ENCODE assay signal across 8 mouse cellular contexts in the genomic region with DNA sequence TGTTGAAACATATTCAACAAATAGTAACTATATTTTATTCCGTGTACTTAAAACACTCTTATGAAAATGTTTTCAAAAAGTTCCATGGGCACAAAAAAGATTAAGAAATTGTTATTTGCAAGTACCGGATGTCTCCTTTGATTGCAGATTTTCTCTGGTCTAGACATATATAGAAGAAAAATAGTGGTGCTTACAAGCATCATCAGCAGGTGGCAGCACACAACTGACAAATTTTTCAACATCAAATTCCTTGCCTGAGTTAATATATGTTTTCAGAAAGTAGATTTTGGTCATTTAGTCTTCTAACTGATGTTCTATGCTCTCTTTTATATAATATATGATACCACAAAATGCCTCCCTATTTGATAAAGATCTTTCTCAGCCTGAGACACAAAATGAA. TPM values are rescaled to one million over a fixed set of nuclear protein-coding genes. Genes with fewer than 3 reads are reported as not detected.
DNase-seq lines count a peak whose midpoint lies in the region; ATAC-seq and TF ChIP-seq lines count a peak whose summit lies in the region.

No protein-coding gene starts in this region.

- 28% methylated on average over 2 of the region's 2 CpGs for WGBS in heart, embryonic 10.5 days

- no peak overlapping the region for H3K4me3 ChIP-seq in heart, embryonic 10.5 days
- H3K4me3 ChIP-seq in layer of hippocampus, adult 2 months, result no peak overlapping the region

- no peaks in the 10 kb centered on the region for H3K4me1 ChIP-seq in heart, embryonic 10.5 days

- no peak overlapping the region for H3K27ac ChIP-seq in heart, embryonic 10.5 days
- no peak overlapping the region for H3K27ac ChIP-seq in layer of hippocampus, adult 2 months

- peak; percentile 38; the same call in 1 of the 2 replicates for ATAC-seq in megakaryocyte, adult 5-6 weeks (ENCODE audit: poor library complexity, severe bottlenecking)
- no peak for ATAC-seq in erythroblast, adult 5-6 weeks (replicated peaks; ENCODE audit: low FRiP score, poor library complexity, severe bottlenecking)

- intact Hi-C loops in heart, postnatal 14 days (cut with DNase I), result loop anchor here (2.0 kb wide), 1 partner anchor 235 kb away; no protein-coding TSS in a partner anchor

- peak; percentile 85 for TF ChIP-seq CTCF in layer of hippocampus, adult 2 months (conservative IDR thresholded peaks at IDR 0.05)

- peak; percentile 36 to 47 for DNase-seq in heart, postnatal 14 days
- DNase-seq in heart, embryonic 10.5 days (ENCODE audit: low spot score), result no peak
- peak; percentile 5 for DNase-seq in A20 (ENCODE audit: low read depth, low spot score)
- peak; percentile 59 for DNase-seq in T-cell, adult 2 months (ENCODE audit: low spot score)
- DNase-seq in embryo, embryonic 11 days, result peak; percentile 47
- peak; percentile 43 to 62 for DNase-seq in layer of hippocampus, adult 2 months (ENCODE audit: low spot score in 2 of 2)

- no peaks in the 10 kb centered on the region for H3K27me3 ChIP-seq in heart, embryonic 10.5 days (ENCODE audit: insufficient read depth, poor library complexity, severe bottlenecking)

- no peaks in the 10 kb centered on the region for H3K9me3 ChIP-seq in heart, embryonic 10.5 days

- no peaks in the 10 kb centered on the region for H3K36me3 ChIP-seq in heart, embryonic 10.5 days

RNA-seq across cellular contexts. Expression of a gene that starts 41.0 kb away (rescaled TPM):
- 10 to 100 TPM; 10.2 to 11.1 TPM for total RNA-seq in heart, postnatal 14 days (2021)
- polyA plus RNA-seq in heart, embryonic 10.5 days (2016; fragmentation: Nextera tagmentation; extraction: Ambion mirVana), result 11.7 and 14.2 TPM in 2 replicates
- total RNA-seq in layer of hippocampus, adult 2 months (2021), result 10 to 100 TPM; 15.2 to 15.9 TPM
- total RNA-seq in megakaryocyte, adult 5-6 weeks (2015), result 11.9 and 12.3 TPM in 2 replicates
- 12.4 and 15.9 TPM in 2 replicates for total RNA-seq in megakaryocyte, adult 5-6 weeks (2017)
- 1.5 and 3.8 TPM in 2 replicates for total RNA-seq in erythroblast, adult 5-6 weeks (2015; ENCODE audit: low replicate concordance)
- 4.9 and 5.6 TPM in 2 replicates for total RNA-seq in erythroblast, adult 5-6 weeks (2017; ENCODE audit: low replicate concordance)
